Mouse (Mus musculus) forebrain, embryonic 10.5 days (tissue): Measurements from ENCODE around the gene Rnd1. TPM values are rescaled to one million over a fixed set of nuclear protein-coding genes. Genes with fewer than 3 reads are reported as not detected.

Experiments used
- DNase-seq: peaks from one replicate; pipeline ENCODE4 v3.0.0-alpha.2; 2017; ENCODE audit warnings: low spot score; ENCODE audit errors: extremely low spot score
- H3K27ac ChIP-seq: fragments of 300-500 bp; sonication (generic); 2 replicates; pipeline ENCODE4 v1.5.1; 2016; ENCODE audit warnings: mild to moderate bottlenecking
- H3K27me3 ChIP-seq: fragments of 300-500 bp; sonication (generic); 2 replicates; pipeline ENCODE4 v1.6.1; 2016; ENCODE audit warnings: mild to moderate bottlenecking; ENCODE audit not compliant: poor library complexity, severe bottlenecking
- H3K36me3 ChIP-seq: fragments of 300-500 bp; sonication (generic); replicated peaks from 2 replicates; pipeline ENCODE4 v1.6.1; 2016; ENCODE audit warnings: mild to moderate bottlenecking, moderate library complexity
- H3K4me1 ChIP-seq: fragments of 300-500 bp; sonication (generic); 2 replicates; pipeline ENCODE4 v1.6.1; 2016
- H3K4me3 ChIP-seq: fragments of 300-500 bp; sonication (generic); 2 replicates; pipeline ENCODE4 v1.5.1; 2016; ENCODE audit warnings: mild to moderate bottlenecking, moderate library complexity
- H3K9me3 ChIP-seq: fragments of 300-500 bp; sonication (generic); 2 replicates; pipeline ENCODE4 v1.6.1; 2016; ENCODE audit warnings: mild to moderate bottlenecking, moderate library complexity
- whole genome bisulfite sequencing: fragments of 180-500 bp; shearing (Covaris S2); methylation state at CpG from one replicate; pipeline ENCODE4 v1.1.7; 2016; 5-methylcytosine and 5-hydroxymethylcytosine counted together
- polyA plus RNA-seq: library from polyadenylated mRNA; unstranded; fragments of >200 nt; fragmentation: Nextera tagmentation; extraction: Ambion mirVana; gene quantifications from 2 replicates; pipeline ENCODE4 v1.2.1, GENCODE M21; 2016

Gene Rnd1
- polyA plus RNA-seq, 1 experiment from 2014 or later, result 1.8 TPM

DNA sequence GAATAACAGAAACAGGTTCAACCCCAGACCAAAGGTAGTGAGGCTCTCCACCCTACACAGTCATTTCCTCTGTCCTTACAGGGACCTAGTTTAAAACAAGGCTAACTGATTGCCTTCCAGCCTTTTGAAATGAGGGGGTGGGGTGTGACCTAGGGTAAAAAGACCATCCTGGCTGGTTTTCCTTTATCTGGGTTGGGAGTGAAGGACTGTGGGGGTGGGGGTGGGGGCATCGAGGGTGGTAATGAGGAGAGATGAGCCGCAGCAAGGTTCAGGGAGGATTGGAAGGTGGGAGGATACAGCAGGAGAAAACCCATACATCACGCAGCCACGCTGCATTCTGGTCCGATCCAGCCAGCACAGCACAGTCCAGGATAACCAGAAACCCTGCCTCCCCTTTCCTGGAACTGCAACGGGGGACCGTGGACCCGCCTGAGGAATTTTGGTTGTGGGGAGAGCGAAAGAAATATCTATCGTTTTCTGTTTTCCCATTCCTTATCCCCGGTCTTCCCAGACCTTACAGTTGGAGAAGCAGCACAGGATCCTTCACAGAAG lies 2.2 kb downstream of the Rnd1 start:
- Histone ChIP-seq H3K4me3 (peak overlapping the region; percentile 59), H3K36me3 (no peaks in the 10 kb centered on the region), H3K27ac (peak overlapping the region; percentile 40; the same call in 1 of the 2 replicates), H3K27me3 (peaks cover 74% of the 10 kb centered on the region), H3K9me3 (no peaks in the 10 kb centered on the region), H3K4me1 (peaks cover 48% of the 10 kb centered on the region)
- no peak for DNase-seq
- 21% methylated on average over 11 of the region's 11 CpGs for WGBS

DNA sequence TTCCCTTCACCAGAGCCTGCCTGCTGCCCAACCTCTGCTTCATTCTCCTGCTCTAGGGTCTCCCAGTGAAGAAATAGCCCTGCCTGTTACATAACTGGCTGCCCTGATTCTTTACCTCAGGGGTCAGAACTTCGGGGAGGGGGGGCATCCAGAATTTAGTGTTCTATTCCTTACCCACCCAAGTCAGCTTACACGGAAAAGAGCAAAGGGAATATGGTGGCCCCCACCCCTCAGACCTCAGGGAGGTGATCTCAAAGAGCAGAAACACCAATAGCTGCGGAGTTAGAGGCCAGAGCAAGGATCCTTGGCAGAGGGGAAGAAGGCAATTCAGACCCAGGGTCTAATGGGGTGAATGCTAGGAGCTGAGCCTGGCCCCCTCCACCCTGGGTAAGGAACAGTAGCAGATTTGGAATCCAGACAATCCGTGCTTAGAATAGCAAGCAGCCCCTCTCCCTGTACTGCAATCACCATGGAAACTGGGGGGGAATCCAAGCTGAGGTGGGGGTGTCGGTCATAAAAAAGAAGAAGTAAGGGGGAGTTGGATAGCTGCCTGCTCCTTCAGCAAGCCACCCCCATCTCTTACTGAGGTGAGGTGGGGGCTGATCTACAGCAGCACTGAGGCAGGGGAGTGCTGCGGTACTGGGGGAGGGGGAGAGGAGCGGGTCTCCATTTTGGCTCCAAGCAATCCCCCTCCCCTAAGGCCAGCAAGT lies 2.8 kb downstream of the Rnd1 start:
- no peaks in the 10 kb centered on the region for H3K36me3 ChIP-seq
- H3K9me3 ChIP-seq, result no peaks in the 10 kb centered on the region
- H3K27ac ChIP-seq, result peak overlapping the region; percentile 54; the same call in 1 of the 2 replicates
- H3K27me3 ChIP-seq, result peaks cover 68% of the 10 kb centered on the region
- peaks cover 48% of the 10 kb centered on the region for H3K4me1 ChIP-seq
- WGBS, result 41% methylated on average over 7 of the region's 7 CpGs
- no peak for DNase-seq
- peak overlapping the region; percentile 59 for H3K4me3 ChIP-seq

DNA sequence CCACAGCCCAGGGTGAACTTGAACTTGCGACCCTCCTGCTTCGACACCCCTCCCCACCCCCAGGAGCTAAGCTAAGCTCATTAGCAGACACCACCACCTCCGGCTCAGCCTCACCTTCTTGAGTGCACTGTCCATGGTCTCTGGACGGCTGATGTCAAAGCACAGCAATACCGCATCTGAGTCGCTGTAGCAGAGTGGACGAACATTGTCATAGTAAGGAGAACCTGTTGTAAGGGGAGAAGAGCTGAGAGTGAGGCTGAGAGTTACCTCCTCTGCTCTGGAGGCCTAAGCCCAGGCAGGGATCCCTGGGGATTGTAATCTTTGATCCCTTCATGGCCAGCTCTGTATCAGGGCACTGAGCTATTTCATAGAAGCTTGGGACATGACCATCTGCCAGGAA lies 3.5 kb downstream of the Rnd1 start:
- Histone ChIP-seq H3K27me3 (peaks cover 61% of the 10 kb centered on the region), H3K4me3 (no peak overlapping the region; the same call in 1 of the 2 replicates), H3K4me1 (peaks cover 48% of the 10 kb centered on the region), H3K9me3 (no peaks in the 10 kb centered on the region), H3K27ac (peak overlapping the region; percentile 54; the same call in 1 of the 2 replicates), H3K36me3 (no peaks in the 10 kb centered on the region)
- DNase-seq, result no peak
- WGBS, result 80% methylated on average over 7 of the region's 7 CpGs

DNA sequence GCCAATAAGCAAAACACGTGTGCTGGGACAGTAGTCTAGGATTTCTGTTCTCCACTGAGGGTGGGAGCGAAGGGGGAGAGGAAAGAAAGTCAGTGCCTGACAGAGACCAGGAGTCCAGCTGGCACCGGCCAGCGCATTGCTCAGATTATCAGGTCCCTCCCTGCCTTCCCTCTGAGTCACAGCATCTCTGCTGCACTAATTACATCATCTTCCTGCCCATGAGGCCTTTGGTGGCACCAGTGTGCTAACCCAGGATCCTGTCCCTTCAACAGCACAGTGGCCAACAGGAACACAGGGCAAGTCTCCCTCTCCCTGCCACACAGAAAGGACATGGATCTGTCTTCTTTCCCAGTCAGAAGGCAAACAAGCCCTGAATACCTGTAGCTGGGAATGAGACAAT lies 4.7 kb downstream of the Rnd1 start:
- Histone ChIP-seq H3K9me3 (no peaks in the 10 kb centered on the region), H3K4me1 (peaks cover 40% of the 10 kb centered on the region), H3K27me3 (peaks cover 49% of the 10 kb centered on the region), H3K4me3 (no peak overlapping the region), H3K36me3 (no peaks in the 10 kb centered on the region), H3K27ac (no peak overlapping the region)
- no peak for DNase-seq
- 81% methylated on average over 4 of the region's 4 CpGs for WGBS

DNA sequence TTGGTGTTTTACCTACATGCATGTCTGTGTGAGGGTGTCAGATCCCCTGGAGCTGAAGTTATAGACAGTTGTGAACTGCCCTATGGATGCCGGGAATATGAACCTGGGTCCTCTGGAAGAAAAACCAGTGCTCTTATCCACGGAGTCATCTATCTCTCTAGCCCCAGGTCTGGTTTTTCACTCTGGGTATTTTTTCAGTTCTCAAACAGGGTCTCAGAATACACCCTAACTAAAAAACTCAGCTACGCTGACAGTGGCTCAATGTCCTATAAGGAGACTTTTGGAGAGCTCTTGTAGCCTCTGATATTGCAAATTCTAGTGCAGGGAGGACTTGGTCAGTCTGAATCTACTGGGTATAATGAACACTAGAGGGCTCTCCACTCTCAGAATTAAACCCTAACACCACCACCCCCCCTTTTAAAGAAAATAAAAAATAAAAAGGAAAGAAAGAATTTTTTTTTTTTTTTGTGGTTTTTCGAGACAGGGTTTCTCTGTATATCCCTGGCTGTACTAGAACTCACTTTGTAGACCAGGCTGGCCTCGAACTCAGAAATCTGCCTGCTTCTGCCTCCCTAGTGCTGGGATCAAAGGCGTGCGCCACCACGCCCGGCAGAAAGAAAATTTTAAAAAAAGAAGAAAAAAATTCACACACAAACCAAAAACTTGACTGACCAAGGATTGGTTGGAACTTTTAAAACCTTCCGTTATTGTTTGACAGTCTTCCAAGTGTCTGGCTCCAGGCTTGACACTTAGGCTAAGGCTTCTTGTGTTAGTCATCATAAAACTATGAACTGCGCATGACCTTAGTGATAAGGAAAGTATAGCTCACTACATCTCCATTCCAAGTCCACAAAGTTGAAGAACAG lies 13.0 kb downstream of the Rnd1 start:
- H3K36me3 ChIP-seq, result peaks cover 18% of the 10 kb centered on the region
- no peaks in the 10 kb centered on the region for H3K27me3 ChIP-seq
- peaks cover 14% of the 10 kb centered on the region for H3K4me1 ChIP-seq
- DNase-seq, result no peak
- WGBS, result 82% methylated on average over 11 of the region's 11 CpGs
- H3K9me3 ChIP-seq, result no peaks in the 10 kb centered on the region
- H3K27ac ChIP-seq, result no peak overlapping the region
- H3K4me3 ChIP-seq, result no peak overlapping the region

DNA sequence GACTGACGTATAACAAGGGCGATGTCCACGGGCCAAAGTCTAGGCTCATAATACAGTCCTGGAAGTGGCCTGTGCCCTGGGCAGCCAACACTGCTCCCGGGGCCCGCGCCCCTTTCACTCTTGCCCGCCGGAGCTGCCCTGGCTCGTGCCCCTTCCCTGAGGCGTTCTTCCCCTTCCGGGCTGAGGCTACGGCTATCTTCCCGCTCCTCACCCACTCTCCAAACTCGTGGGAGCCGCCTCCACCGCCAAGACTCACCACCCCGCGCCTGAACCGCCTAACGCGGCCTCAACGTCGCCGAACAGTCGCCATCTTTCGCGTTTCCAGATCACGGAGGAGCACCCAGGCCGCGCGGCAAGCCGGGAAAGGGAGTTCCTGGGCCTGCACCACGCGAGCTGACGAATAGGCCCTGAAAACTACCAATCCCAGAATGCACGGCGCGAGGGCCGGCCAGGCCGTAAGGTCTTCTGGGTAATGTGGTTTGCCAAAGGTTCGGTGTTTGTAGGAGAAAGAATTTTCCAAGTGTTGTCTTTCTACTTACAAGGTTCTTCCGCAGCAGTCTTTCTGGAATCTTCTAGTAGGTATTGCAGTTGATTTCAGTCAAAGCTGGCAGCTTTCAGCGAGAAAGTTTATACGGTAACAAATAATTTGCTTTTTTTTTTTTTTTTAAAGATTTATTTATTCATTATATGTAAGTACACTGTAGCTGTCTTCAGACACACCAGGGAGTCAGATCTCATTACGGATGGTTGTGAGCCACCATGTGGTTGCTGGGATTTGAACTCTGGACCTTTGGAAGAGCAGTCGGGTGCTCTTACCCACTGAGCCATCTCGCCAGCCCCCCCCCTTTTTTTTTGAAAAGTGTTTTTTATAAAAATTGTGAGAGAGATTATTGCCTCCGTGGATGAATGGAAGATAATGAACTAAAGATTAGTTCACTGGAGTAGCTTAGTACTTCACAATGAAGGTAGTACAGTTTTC lies 14.4 kb downstream of the Rnd1 start, which contains the start of gene Ddx23:
Gene Ddx23 (minus strand): TSS at position 328 of the 979 bp plus-strand sequence.
- H3K27me3 ChIP-seq, result no peaks in the 10 kb centered on the region
- peak within 1 kb of the TSS; percentile 92 for H3K4me3 ChIP-seq
- 4% methylated on average over 48 of the region's 48 CpGs for WGBS
- DNase-seq, result peak; percentile 96
- no peaks in the 10 kb centered on the region for H3K9me3 ChIP-seq
- peaks cover 14% of the 10 kb centered on the region for H3K4me1 ChIP-seq
- peaks cover 33% of the 10 kb centered on the region for H3K36me3 ChIP-seq
- peak within 1 kb of the TSS; percentile 98 for H3K27ac ChIP-seq

DNA sequence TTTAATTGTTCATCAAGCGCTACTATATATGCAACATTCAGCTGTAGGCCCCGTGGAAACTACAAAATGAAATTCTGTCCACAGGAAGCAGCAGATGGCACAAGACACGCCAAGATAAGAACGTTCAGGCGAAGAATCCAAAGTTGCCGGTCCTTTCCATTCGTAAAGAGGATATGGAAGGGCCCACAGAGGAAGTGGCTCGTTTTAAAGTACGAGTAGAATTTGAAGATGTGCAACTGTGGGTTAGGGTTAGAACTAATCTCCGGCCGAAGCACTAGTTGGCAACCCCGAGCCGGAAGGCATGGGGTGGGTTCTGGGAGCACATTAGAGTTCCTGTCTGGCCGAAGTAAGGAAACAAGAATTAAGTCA lies 15.1 kb downstream of the Rnd1 start:
- H3K4me3 ChIP-seq, result peak overlapping the region; percentile 92
- H3K27ac ChIP-seq, result peak overlapping the region; percentile 98
- 3% methylated on average over 14 of the region's 14 CpGs for WGBS

DNA sequence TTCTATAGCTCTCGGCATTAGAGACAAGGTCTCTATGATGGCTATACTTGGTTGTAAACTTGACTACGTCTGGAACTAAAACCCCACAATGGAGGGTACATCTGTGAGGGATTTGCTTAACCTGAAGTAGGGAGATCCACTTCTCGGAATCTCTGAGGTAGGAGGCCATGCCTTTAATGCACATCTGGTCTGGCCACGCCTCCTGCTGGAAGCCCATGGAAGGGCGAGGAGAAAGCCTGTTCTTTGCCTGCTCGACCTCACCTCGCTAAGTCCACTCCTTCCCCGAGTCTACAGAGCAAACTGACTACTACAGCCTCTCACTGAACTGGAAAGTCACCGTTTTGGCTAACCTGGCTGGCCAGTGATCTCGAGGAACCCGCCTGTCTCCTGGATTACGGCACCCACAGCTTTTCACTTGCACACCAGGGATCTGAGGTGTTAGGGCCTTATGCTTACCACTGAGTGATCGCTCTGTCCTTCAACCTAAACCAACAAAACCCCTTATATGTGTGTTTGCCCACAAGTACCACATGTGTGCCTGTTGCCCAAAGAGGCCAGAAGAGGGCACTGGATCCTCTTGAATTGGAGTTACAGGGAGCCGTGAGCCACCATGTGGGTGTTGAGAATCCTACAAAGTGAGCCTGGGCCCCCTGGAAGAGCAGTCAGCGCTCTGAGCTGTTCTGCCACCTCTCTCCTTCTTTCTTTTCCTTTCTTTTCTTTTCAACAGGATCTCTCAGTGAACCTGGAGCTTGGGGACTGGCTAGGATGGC lies 20.1 kb downstream of the Rnd1 start:
- no peak for DNase-seq
- no peak overlapping the region for H3K4me3 ChIP-seq
- H3K9me3 ChIP-seq, result no peaks in the 10 kb centered on the region
- no peaks in the 10 kb centered on the region for H3K27me3 ChIP-seq
- peaks cover 14% of the 10 kb centered on the region for H3K4me1 ChIP-seq
- H3K27ac ChIP-seq, result no peak overlapping the region
- H3K36me3 ChIP-seq, result peaks cover 90% of the 10 kb centered on the region
- WGBS, result 85% methylated on average over 15 of the region's 15 CpGs

More for the DNA sequence above, 15.1 kb downstream of the Rnd1 start:
- H3K4me1 ChIP-seq, result peaks cover 14% of the 10 kb centered on the region
- H3K36me3 ChIP-seq, result peaks cover 39% of the 10 kb centered on the region
- H3K27me3 ChIP-seq, result no peaks in the 10 kb centered on the region
- no peak for DNase-seq
- H3K9me3 ChIP-seq, result no peaks in the 10 kb centered on the region

DNA sequence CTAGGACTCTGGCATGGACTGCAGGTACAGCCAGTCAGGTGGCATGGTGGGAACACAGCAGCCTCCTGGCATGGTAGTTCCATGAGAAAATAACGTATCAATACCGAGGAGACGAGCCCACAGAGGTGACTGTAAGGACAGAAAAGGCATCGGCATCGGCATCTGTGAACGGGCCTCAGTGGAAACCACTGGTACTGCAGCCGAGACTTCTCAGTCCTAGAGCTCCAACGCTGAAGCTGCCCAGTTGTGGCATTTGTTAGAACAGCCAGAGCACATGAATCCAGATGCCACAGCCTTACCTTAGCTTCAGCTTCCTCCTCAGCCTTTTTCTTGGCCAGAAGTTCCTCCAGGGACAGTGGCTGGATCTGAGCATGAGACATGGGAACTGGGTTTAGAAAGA lies 25.1 kb downstream of the Rnd1 start:
- Histone ChIP-seq H3K9me3 (no peaks in the 10 kb centered on the region), H3K27me3 (no peaks in the 10 kb centered on the region), H3K4me1 (no peaks in the 10 kb centered on the region), H3K27ac (no peak overlapping the region), H3K36me3 (peaks cover 100% of the 10 kb centered on the region), H3K4me3 (no peak overlapping the region)
- WGBS, result 97% methylated on average over 8 of the region's 8 CpGs
- DNase-seq, result no peak

DNA sequence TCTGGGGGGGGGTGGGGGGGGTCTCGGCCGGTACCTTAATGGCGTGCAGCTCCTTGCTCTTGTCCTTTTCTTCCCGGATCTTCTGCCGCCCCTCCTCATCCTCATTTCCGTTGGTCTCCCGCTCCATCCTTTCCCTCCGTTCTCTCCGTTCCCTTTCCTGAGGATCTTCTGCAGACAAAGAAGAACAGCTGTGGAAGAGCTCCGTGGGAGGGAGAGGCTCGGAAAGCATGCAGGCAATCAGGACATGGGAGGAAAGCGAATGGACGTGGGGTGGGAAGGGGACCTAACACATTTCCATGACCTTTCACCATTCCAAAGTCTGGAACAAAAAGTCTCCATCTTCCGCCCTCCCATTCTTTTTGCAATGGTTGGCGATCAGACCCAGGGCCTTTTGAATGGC lies 25.8 kb downstream of the Rnd1 start:
- WGBS, result 89% methylated on average over 15 of the region's 15 CpGs
- Histone ChIP-seq H3K36me3 (peaks cover 100% of the 10 kb centered on the region), H3K4me3 (no peak overlapping the region), H3K9me3 (no peaks in the 10 kb centered on the region), H3K27me3 (no peaks in the 10 kb centered on the region), H3K4me1 (no peaks in the 10 kb centered on the region), H3K27ac (no peak overlapping the region)
- DNase-seq, result no peak

DNA sequence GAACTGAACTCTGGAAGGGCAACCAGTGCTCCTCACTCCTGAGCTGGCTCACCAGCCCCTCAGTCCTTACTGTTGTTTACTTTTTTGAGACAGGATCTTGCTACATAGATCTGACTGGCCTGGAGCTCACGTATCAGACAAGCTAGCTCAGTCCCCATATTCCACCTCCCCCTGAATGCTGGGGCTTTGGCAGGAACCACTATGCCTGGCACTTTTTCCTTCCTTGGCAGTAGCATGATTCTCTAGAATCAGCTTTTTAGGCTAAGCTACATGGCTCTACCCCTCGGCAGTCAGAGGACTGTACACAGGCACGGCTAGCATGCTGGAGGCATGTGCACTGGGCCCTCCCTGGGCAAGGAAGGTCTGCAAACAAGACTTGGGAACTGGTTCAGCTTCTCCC lies 29.2 kb downstream of the Rnd1 start:
- Histone ChIP-seq H3K9me3 (no peaks in the 10 kb centered on the region), H3K36me3 (peaks cover 100% of the 10 kb centered on the region), H3K27ac (no peak overlapping the region), H3K4me3 (no peak overlapping the region), H3K4me1 (no peaks in the 10 kb centered on the region), H3K27me3 (no peaks in the 10 kb centered on the region)
- 95% methylated on average over 3 of the region's 3 CpGs for WGBS
- DNase-seq, result no peak
